Mouse (Mus musculus): ENCODE measurements around the gene Wnt1. TPM values are rescaled to one million over a fixed set of nuclear protein-coding genes. Genes with fewer than 3 reads are reported as not detected.

Wnt1 gene
- polyA plus RNA-seq, 1 experiment, result 3.5 TPM

DNA sequence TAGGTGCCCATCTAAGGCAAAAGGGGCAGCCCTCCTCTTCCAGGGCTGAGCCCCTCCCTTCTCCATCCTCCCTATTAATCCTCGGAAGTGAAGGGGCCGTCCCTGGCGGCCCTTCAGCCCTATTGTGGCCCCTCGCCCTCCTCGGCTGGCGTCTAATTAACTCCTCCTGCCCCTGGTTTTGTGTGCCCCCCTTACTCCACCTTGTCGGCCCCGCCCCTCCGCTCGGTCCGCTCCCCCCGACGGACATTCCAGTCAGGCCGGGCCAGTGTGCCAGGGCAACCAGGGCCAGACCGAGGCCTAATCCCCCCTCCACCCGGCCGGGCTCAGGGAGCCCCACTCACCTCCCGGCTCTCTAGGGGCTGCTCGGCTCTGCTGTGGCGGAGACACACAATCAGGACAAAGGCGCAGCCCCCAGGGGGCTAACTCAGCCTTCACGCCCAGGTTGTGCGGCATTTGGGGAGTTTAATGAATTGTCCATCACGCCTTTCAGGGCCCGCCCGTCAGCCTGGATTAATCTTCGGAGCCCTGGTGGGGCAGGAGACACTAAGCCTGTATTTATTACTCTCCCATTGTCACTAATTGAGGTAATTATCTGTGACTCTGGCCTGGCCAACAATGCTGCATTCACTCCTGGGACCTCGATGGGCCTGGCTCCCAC lies 8.3 kb downstream of the Wnt1 start:
- H3K36me3 ChIP-seq (ENCODE audit: control insufficient read depth, insufficient read depth, low read length), result no peaks in the 10 kb centered on the region
- no peak for TF ChIP-seq POLR2A (IDR thresholded peaks at IDR 0.05; ENCODE audit: control insufficient read depth, low read depth, low read length)
- TF ChIP-seq CTCF (IDR thresholded peaks at IDR 0.05; ENCODE audit: control insufficient read depth, insufficient read depth, insufficient replicate concordance, low read depth, low read length), result no peak
- H3K27ac ChIP-seq (ENCODE audit: control insufficient read depth, insufficient read depth, low read depth, low read length), result no peak overlapping the region
- H3K4me3 ChIP-seq (ENCODE audit: control insufficient read depth, low read depth, low read length), result no peak overlapping the region
- H3K4me1 ChIP-seq (ENCODE audit: control insufficient read depth, insufficient read depth, low read length), result peaks cover 9% of the 10 kb centered on the region
- 0 out of 2 replicates have a peak, but pooled peaks cover 3% of the 10 kb centered on the region for H3K27me3 ChIP-seq (ENCODE audit: control insufficient read depth, insufficient read depth, low read length)

DNA sequence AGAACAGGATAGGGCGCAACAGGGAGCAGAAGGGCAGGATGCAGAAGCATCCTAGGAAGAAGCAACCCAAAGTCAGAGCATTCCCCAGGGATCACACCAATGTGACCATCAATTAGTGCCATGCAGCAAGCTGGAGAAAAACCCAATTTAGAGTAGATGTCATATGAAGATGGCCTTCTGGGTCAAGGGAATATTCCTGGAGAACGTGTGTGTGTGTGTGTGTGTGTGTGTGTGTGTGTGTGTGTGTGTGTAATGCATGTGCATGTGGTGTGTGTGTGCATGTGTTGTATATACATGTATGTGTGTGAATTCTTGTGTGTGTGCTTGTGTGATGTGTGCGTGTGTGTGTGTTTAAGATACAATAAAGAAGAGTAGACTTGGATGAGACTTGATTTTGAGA lies 9.2 kb downstream of the Wnt1 start:
- Histone ChIP-seq H3K36me3 (ENCODE audit: control insufficient read depth, insufficient read depth, low read length) (no peaks in the 10 kb centered on the region), H3K4me1 (ENCODE audit: control insufficient read depth, insufficient read depth, low read length) (peaks cover 5% of the 10 kb centered on the region), H3K4me3 (ENCODE audit: control insufficient read depth, low read depth, low read length) (no peak overlapping the region), H3K27me3 (ENCODE audit: control insufficient read depth, insufficient read depth, low read length) (0 out of 2 replicates have a peak, but pooled peaks cover 3% of the 10 kb centered on the region), H3K27ac (ENCODE audit: control insufficient read depth, insufficient read depth, low read depth, low read length) (no peak overlapping the region)
- TF ChIP-seq POLR2A (IDR thresholded peaks at IDR 0.05; ENCODE audit: control insufficient read depth, low read depth, low read length) (no peak), CTCF (IDR thresholded peaks at IDR 0.05; ENCODE audit: control insufficient read depth, insufficient read depth, insufficient replicate concordance, low read depth, low read length) (no peak)

DNA sequence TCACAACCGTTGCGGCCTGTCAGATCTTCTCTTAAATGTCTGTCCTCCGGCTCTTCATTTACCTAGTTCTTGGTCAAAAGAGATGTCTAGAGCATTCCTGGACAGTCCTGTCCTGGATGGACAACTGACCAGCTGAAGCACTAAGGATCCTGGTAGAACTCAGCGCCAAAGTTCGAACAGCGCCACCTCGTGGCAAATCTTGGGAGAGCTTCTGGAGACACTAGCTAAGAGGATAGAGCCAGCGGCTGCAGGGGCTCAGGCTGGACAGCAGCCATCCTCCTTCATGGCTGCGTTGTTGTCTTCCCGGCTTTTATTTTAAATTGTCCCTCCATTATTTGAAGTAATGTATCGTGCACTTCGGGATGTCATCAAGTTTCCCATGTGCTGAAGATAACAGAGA lies 9.7 kb downstream of the Wnt1 start:
- H3K27ac ChIP-seq (ENCODE audit: control insufficient read depth, insufficient read depth, low read depth, low read length), result no peak overlapping the region
- no peak overlapping the region for H3K4me3 ChIP-seq (ENCODE audit: control insufficient read depth, low read depth, low read length)
- H3K36me3 ChIP-seq (ENCODE audit: control insufficient read depth, insufficient read depth, low read length), result no peaks in the 10 kb centered on the region
- H3K27me3 ChIP-seq (ENCODE audit: control insufficient read depth, insufficient read depth, low read length), result 0 out of 2 replicates have a peak, but pooled peaks cover 3% of the 10 kb centered on the region
- H3K4me1 ChIP-seq (ENCODE audit: control insufficient read depth, insufficient read depth, low read length), result peaks cover 10% of the 10 kb centered on the region
- TF ChIP-seq CTCF (IDR thresholded peaks at IDR 0.05; ENCODE audit: control insufficient read depth, insufficient read depth, insufficient replicate concordance, low read depth, low read length), result peak; percentile 91
- no peak for TF ChIP-seq POLR2A (IDR thresholded peaks at IDR 0.05; ENCODE audit: control insufficient read depth, low read depth, low read length)

- H3K36me3 ChIP-seq (ENCODE audit: control insufficient read depth, insufficient read depth, low read length), result no peaks in the 10 kb centered on the region
- H3K27me3 ChIP-seq (ENCODE audit: control insufficient read depth, insufficient read depth, low read length), result peaks cover 3% of the 10 kb centered on the region; the same call in 1 of the 2 replicates
- H3K4me3 ChIP-seq (ENCODE audit: control insufficient read depth, low read depth, low read length), result no peak overlapping the region
- H3K4me1 ChIP-seq (ENCODE audit: control insufficient read depth, insufficient read depth, low read length), result peaks cover 28% of the 10 kb centered on the region
- TF ChIP-seq POLR2A (IDR thresholded peaks at IDR 0.05; ENCODE audit: control insufficient read depth, low read depth, low read length), result no peak
- TF ChIP-seq CTCF (IDR thresholded peaks at IDR 0.05; ENCODE audit: control insufficient read depth, insufficient read depth, insufficient replicate concordance, low read depth, low read length), result no peak
- no peak overlapping the region for H3K27ac ChIP-seq (ENCODE audit: control insufficient read depth, insufficient read depth, low read depth, low read length)
These were observed 13.3 kb downstream of the Wnt1 start for GRCm38 (mm10) chr15:98802926-98803325.

GRCm38 (mm10) chr15:98804054-98804453 lies 14.4 kb downstream of the Wnt1 start:
- H3K4me1 ChIP-seq (ENCODE audit: control insufficient read depth, insufficient read depth, low read length), result peaks cover 30% of the 10 kb centered on the region
- TF ChIP-seq POLR2A (IDR thresholded peaks at IDR 0.05; ENCODE audit: control insufficient read depth, low read depth, low read length) (no peak), CTCF (IDR thresholded peaks at IDR 0.05; ENCODE audit: control insufficient read depth, insufficient read depth, insufficient replicate concordance, low read depth, low read length) (peak; percentile 79)
- no peak overlapping the region for H3K27ac ChIP-seq (ENCODE audit: control insufficient read depth, insufficient read depth, low read depth, low read length)
- no peak overlapping the region for H3K4me3 ChIP-seq (ENCODE audit: control insufficient read depth, low read depth, low read length)
- H3K27me3 ChIP-seq (ENCODE audit: control insufficient read depth, insufficient read depth, low read length), result peaks cover 3% of the 10 kb centered on the region; the same call in 1 of the 2 replicates
- H3K36me3 ChIP-seq (ENCODE audit: control insufficient read depth, insufficient read depth, low read length), result no peaks in the 10 kb centered on the region

GRCm38 (mm10) chr15:98805324-98806040 lies 15.8 kb downstream of the Wnt1 start:
- TF ChIP-seq POLR2A (IDR thresholded peaks at IDR 0.05; ENCODE audit: control insufficient read depth, low read depth, low read length) (no peak), CTCF (IDR thresholded peaks at IDR 0.05; ENCODE audit: control insufficient read depth, insufficient read depth, insufficient replicate concordance, low read depth, low read length) (no peak)
- H3K27me3 ChIP-seq (ENCODE audit: control insufficient read depth, insufficient read depth, low read length), result peaks cover 3% of the 10 kb centered on the region; the same call in 1 of the 2 replicates
- peak overlapping the region; percentile 8 for H3K4me3 ChIP-seq (ENCODE audit: control insufficient read depth, low read depth, low read length)
- H3K36me3 ChIP-seq (ENCODE audit: control insufficient read depth, insufficient read depth, low read length), result no peaks in the 10 kb centered on the region
- H3K4me1 ChIP-seq (ENCODE audit: control insufficient read depth, insufficient read depth, low read length), result peaks cover 30% of the 10 kb centered on the region
- no peak overlapping the region for H3K27ac ChIP-seq (ENCODE audit: control insufficient read depth, insufficient read depth, low read depth, low read length)

DNA sequence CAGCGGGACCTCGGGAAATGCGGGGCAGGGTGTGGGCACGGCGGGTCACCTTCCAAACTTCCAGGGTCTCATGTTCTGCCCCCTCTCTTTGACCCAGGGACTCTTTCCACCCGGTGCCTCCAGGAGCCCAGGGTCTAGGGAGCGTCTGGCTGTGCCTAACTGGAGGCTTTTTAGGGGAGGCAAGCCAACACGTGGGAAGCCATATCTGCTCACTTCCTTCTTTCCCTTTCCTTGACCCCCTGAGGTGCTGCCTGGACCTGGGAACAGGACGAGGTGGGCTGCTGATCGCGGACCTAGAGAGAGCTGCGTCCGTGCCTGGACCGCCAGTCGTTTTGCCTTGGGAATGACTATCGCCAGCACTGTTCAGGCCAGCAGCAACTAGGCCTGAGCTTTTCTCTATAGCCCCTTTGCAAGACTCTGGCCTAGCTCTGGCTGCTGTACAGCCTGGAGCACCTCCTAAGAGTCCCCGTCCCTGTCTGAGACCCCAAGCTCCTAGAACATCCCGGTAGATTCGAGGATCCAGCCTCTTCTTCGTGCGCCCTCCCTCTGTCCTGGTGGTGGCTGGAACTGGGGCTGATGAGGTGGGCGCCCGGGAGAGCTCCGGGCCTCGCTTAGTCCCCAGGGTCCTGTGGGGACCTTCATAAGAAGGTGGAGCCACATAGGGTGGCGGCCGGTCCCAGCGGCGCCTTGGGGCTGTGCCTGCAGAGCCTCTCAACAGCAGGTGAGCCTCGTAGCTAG lies 16.6 kb downstream of the Wnt1 start:
- Histone ChIP-seq H3K4me3 (ENCODE audit: control insufficient read depth, low read depth, low read length) (no peak overlapping the region; the same call in 1 of the 2 replicates), H3K36me3 (ENCODE audit: control insufficient read depth, insufficient read depth, low read length) (no peaks in the 10 kb centered on the region), H3K27ac (ENCODE audit: control insufficient read depth, insufficient read depth, low read depth, low read length) (no peak overlapping the region), H3K27me3 (ENCODE audit: control insufficient read depth, insufficient read depth, low read length) (peaks cover 3% of the 10 kb centered on the region; the same call in 1 of the 2 replicates), H3K4me1 (ENCODE audit: control insufficient read depth, insufficient read depth, low read length) (peaks cover 30% of the 10 kb centered on the region)
- no peak for TF ChIP-seq POLR2A (IDR thresholded peaks at IDR 0.05; ENCODE audit: control insufficient read depth, low read depth, low read length)
- no peak for TF ChIP-seq CTCF (IDR thresholded peaks at IDR 0.05; ENCODE audit: control insufficient read depth, insufficient read depth, insufficient replicate concordance, low read depth, low read length)
